Mouse (Mus musculus) hindbrain, embryonic 13.5 days (tissue): ENCODE measurements around the gene Crym. TPM values are rescaled to one million over a fixed set of nuclear protein-coding genes. Genes with fewer than 3 reads are reported as not detected.

Experiments used
- ATAC-seq: fragments of 200-750 bp; cut with Nextera tagmentation; 2 replicates; pipeline ENCODE4 v1.8.0; 2017; ENCODE audit warnings: moderate TSS enrichment; ENCODE audit not compliant: low FRiP score
- H3K27ac ChIP-seq: fragments of 300-500 bp; sonication (generic); 2 replicates; pipeline ENCODE4 v1.5.1; 2015; ENCODE audit warnings: inconsistent platforms, mild to moderate bottlenecking, moderate library complexity
- H3K27me3 ChIP-seq: fragments of 300-500 bp; sonication (generic); 2 replicates; pipeline ENCODE4 v1.6.1; 2015; ENCODE audit warnings: mild to moderate bottlenecking, inconsistent platforms
- H3K36me3 ChIP-seq: fragments of 300-500 bp; sonication (generic); 2 replicates; pipeline ENCODE4 v1.6.1; 2015; ENCODE audit warnings: mild to moderate bottlenecking, inconsistent platforms
- H3K4me1 ChIP-seq: fragments of 300-500 bp; sonication (generic); replicated peaks from 2 replicates; pipeline ENCODE4 v1.6.1; 2015; ENCODE audit warnings: inconsistent platforms
- H3K4me2 ChIP-seq: fragments of 300-500 bp; sonication (generic); 2 replicates; pipeline ENCODE4 v1.6.1; 2015; ENCODE audit warnings: inconsistent platforms, mild to moderate bottlenecking, moderate library complexity
- H3K4me3 ChIP-seq: fragments of 300-500 bp; sonication (generic); 2 replicates; pipeline ENCODE4 v1.5.1; 2015; ENCODE audit warnings: mild to moderate bottlenecking, inconsistent platforms
- H3K9ac ChIP-seq: fragments of 300-500 bp; sonication (generic); 2 replicates; pipeline ENCODE4 v1.6.1; 2015; ENCODE audit warnings: mild to moderate bottlenecking, inconsistent platforms
- H3K9me3 ChIP-seq: fragments of 300-500 bp; sonication (generic); 2 replicates; pipeline ENCODE4 v1.6.1; 2016; ENCODE audit warnings: inconsistent platforms
- WGBS: fragments of 180-500 bp; shearing (Covaris S2); methylation state at CpG from one replicate; pipeline ENCODE4 v1.1.7; 2015; 5-methylcytosine and 5-hydroxymethylcytosine counted together
- polyA plus RNA-seq: library from polyadenylated mRNA; unstranded; fragments of >200 nt; fragmentation: Nextera tagmentation; extraction: Ambion mirVana; gene quantifications from 2 replicates; pipeline ENCODE4 v1.2.1, GENCODE M21; 2015

The Crym gene
- polyA plus RNA-seq = 14.6 and 17.8 TPM in 2 replicates

DNA sequence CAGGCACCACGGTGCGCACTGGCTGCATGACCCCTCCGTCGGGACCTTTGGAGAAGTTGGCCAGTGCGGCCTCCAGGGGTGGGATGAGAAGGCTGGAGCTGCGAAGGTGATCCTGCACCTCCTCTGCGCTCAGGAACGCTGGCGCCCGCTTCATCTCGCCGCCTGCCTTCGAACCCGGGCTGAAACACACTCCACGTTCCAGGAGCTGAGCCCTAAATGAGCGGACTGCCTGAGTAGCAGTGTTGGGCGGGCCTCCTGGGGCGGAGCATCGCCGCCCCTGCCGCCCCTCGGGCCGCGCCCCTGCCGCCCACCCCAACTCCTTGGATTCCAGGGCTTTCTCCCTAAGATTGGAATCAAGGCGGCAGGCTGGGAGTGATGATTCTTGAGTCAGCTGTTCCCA is at the start of gene Crym:
Gene Crym, minus strand, starts transcription at position 341 of the 400 bp plus-strand sequence.
- Histone ChIP-seq H3K9me3 (no peaks in the 10 kb centered on the region), H3K27me3 (peaks cover 41% of the 10 kb centered on the region), H3K36me3 (no peaks in the 10 kb centered on the region), H3K4me1 (peaks cover 20% of the 10 kb centered on the region), H3K4me3 (peak within 1 kb of the TSS; percentile 34), H3K4me2 (peak within 1 kb of the TSS; percentile 58), H3K9ac (no peak within 1 kb of the TSS; the same call in 1 of the 2 replicates), H3K27ac (no peak within 1 kb of the TSS)
- WGBS = 4% methylated on average over 26 of the region's 26 CpGs
- ATAC-seq = no peak

GRCm38 (mm10) chr7:120241092-120241491 is 39.2 kb upstream of the Crym start:
- Histone ChIP-seq H3K27ac (no peak overlapping the region), H3K27me3 (no peaks in the 10 kb centered on the region), H3K36me3 (no peaks in the 10 kb centered on the region), H3K4me3 (no peak overlapping the region), H3K4me1 (no peaks in the 10 kb centered on the region), H3K9me3 (no peaks in the 10 kb centered on the region), H3K9ac (no peak overlapping the region), H3K4me2 (no peak overlapping the region)
- no peak for ATAC-seq

DNA sequence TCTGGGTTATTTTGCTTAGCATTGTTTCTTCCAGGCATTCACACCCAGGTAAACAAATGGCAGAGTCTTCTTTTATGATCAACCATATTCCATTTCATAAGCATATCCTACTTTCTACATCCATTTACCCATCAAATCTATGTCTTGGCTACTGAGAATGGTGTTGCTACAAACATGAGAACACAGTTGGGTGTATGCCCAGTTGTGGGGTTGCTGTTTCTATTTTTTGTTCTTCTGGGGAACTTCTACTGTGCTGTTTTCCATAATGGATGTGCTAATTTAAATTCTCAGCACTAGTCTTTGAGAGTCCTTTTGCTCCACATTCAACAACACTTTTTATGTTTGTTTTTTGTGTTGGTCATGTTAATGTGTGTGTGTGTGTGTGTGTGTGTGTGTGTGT is 26.6 kb upstream of the Crym start:
- H3K9ac ChIP-seq = no peak overlapping the region
- H3K27ac ChIP-seq = no peak overlapping the region
- H3K4me3 ChIP-seq = no peak overlapping the region
- H3K9me3 ChIP-seq = no peaks in the 10 kb centered on the region
- H3K27me3 ChIP-seq = no peaks in the 10 kb centered on the region
- H3K36me3 ChIP-seq = no peaks in the 10 kb centered on the region
- no peak for ATAC-seq
- no peak overlapping the region for H3K4me2 ChIP-seq
- H3K4me1 ChIP-seq = no peaks in the 10 kb centered on the region

DNA sequence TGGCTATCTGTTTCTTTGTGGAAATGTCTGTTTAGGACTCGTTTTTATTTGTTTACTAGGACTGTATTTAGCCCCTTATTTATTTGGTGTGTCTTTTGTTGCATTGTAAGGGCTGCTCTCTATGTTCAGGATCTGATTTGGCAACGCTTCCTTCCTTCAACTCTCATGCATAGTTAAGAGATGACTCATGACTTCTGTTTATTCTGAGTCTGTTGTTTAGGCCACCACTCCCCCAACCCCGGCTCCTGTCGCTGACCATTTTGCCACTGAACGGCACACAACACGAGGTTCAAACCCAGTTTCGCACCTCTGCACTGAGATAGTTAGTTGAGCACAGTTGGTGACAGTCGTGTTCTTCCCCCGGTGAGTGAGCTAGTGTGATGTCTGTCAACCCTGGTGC is 4.1 kb upstream of the Crym start:
- no peaks in the 10 kb centered on the region for H3K9me3 ChIP-seq
- H3K36me3 ChIP-seq = no peaks in the 10 kb centered on the region
- no peak overlapping the region for H3K9ac ChIP-seq
- no peak for ATAC-seq
- H3K27ac ChIP-seq = no peak overlapping the region
- 72% methylated on average over 9 of the region's 9 CpGs for WGBS
- H3K4me2 ChIP-seq = no peak overlapping the region
- no peak overlapping the region for H3K4me3 ChIP-seq
- H3K27me3 ChIP-seq = peaks cover 24% of the 10 kb centered on the region
- peaks cover 16% of the 10 kb centered on the region for H3K4me1 ChIP-seq

- H3K4me2 ChIP-seq = peak within 1 kb of the TSS; percentile 26
- ATAC-seq = peak; percentile 85
- WGBS = 5% methylated on average over 26 of the region's 26 CpGs
Measured at GRCm38 (mm10) chr7:120203789-120204188, 1.9 kb upstream of the Crym start, which contains the start of gene Abca14. Abca14 (plus strand) TSS chr7:120203961.

DNA sequence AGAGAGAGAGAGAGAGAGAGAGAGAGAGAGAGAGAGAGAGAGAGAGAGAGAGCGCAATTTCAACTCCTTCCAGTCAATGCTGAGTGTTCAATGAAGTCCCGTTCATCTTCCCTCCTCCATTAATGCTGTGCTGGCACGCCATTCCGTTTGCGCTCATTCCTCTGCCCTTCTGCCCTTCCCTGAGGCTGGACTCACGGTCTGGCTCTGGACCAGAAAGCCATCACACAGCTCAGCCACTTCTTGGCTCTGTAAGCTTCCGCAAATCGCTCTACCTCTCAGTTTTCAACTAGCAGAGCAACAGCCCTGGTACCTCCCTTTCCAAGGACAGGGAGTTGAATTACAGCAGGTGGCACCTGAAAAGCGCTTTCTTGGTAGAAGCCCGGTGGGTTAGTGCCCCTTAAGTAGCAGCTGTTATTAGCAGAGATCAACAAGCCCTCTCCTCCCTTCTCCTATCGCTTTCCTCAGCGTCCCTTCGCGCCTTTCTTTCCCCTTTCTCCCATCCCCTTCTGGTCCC is 623 bp downstream of the Crym start:
- H3K9me3 ChIP-seq = no peaks in the 10 kb centered on the region
- no peak for ATAC-seq
- H3K27me3 ChIP-seq = peaks cover 41% of the 10 kb centered on the region
- 8% methylated on average over 14 of the region's 14 CpGs for WGBS
- H3K27ac ChIP-seq = no peak overlapping the region
- H3K9ac ChIP-seq = no peak overlapping the region; the same call in 1 of the 2 replicates
- no peaks in the 10 kb centered on the region for H3K36me3 ChIP-seq
- H3K4me1 ChIP-seq = peaks cover 20% of the 10 kb centered on the region
- peak overlapping the region; percentile 34 for H3K4me3 ChIP-seq
- peak overlapping the region; percentile 58 for H3K4me2 ChIP-seq

More at GRCm38 (mm10) chr7:120203789-120204188, 1.9 kb upstream of the Crym start, which contains the start of gene Abca14:
- no peaks in the 10 kb centered on the region for H3K9me3 ChIP-seq
- no peak within 1 kb of the TSS for H3K4me3 ChIP-seq
- no peak within 1 kb of the TSS for H3K9ac ChIP-seq
- H3K4me1 ChIP-seq = peaks cover 20% of the 10 kb centered on the region
- no peak within 1 kb of the TSS for H3K27ac ChIP-seq
- no peaks in the 10 kb centered on the region for H3K36me3 ChIP-seq
- peaks cover 41% of the 10 kb centered on the region for H3K27me3 ChIP-seq

- H3K9me3 ChIP-seq = no peaks in the 10 kb centered on the region
- ATAC-seq = no peak
Measured at GRCm38 (mm10) chr7:120195207-120195606, 6.7 kb downstream of the Crym start.

GRCm38 (mm10) chr7:120192816-120193215 is 9.1 kb downstream of the Crym start:
- no peak for ATAC-seq
- no peaks in the 10 kb centered on the region for H3K9me3 ChIP-seq

More at GRCm38 (mm10) chr7:120195207-120195606, 6.7 kb downstream of the Crym start:
- H3K4me3 ChIP-seq = no peak overlapping the region
- no peaks in the 10 kb centered on the region for H3K36me3 ChIP-seq
- 62% methylated on average over 4 of the region's 4 CpGs for WGBS
- H3K27me3 ChIP-seq = peaks cover 10% of the 10 kb centered on the region
- H3K4me1 ChIP-seq = peaks cover 4% of the 10 kb centered on the region
- H3K27ac ChIP-seq = no peak overlapping the region
- H3K9ac ChIP-seq = no peak overlapping the region
- H3K4me2 ChIP-seq = no peak overlapping the region

GRCm38 (mm10) chr7:120192207-120192606 is 9.7 kb downstream of the Crym start:
- no peak overlapping the region for H3K9ac ChIP-seq
- peaks cover 10% of the 10 kb centered on the region for H3K4me1 ChIP-seq
- H3K9me3 ChIP-seq = no peaks in the 10 kb centered on the region
- 71% methylated on average over 3 of the region's 3 CpGs for WGBS
- H3K36me3 ChIP-seq = no peaks in the 10 kb centered on the region
- no peak overlapping the region for H3K27ac ChIP-seq
- H3K27me3 ChIP-seq = no peaks in the 10 kb centered on the region
- no peak for ATAC-seq
- H3K4me3 ChIP-seq = no peak overlapping the region
- no peak overlapping the region for H3K4me2 ChIP-seq

More at GRCm38 (mm10) chr7:120192816-120193215, 9.1 kb downstream of the Crym start:
- no peaks in the 10 kb centered on the region for H3K27me3 ChIP-seq
- no peaks in the 10 kb centered on the region for H3K36me3 ChIP-seq
- H3K4me1 ChIP-seq = peaks cover 10% of the 10 kb centered on the region
- no peak overlapping the region for H3K9ac ChIP-seq
- 79% methylated on average over 6 of the region's 6 CpGs for WGBS
- H3K27ac ChIP-seq = no peak overlapping the region
- H3K4me2 ChIP-seq = no peak overlapping the region
- H3K4me3 ChIP-seq = no peak overlapping the region

- Histone ChIP-seq H3K27me3 (no peaks in the 10 kb centered on the region), H3K9ac (no peak overlapping the region), H3K36me3 (no peaks in the 10 kb centered on the region), H3K9me3 (no peaks in the 10 kb centered on the region), H3K4me3 (no peak overlapping the region), H3K4me1 (peaks cover 9% of the 10 kb centered on the region), H3K27ac (no peak overlapping the region), H3K4me2 (no peak overlapping the region)
- WGBS = 58% methylated on average over 8 of the region's 8 CpGs
- no peak for ATAC-seq
Measured at GRCm38 (mm10) chr7:120190150-120190665, 11.7 kb downstream of the Crym start.

GRCm38 (mm10) chr7:120189369-120190149 is 12.4 kb downstream of the Crym start:
- H3K27me3 ChIP-seq = no peaks in the 10 kb centered on the region
- WGBS = 74% methylated on average over 8 of the region's 8 CpGs
- H3K9me3 ChIP-seq = no peaks in the 10 kb centered on the region
- no peak for ATAC-seq
- no peak overlapping the region for H3K4me3 ChIP-seq
- no peak overlapping the region for H3K27ac ChIP-seq
- no peak overlapping the region for H3K4me2 ChIP-seq
- no peaks in the 10 kb centered on the region for H3K36me3 ChIP-seq
- H3K4me1 ChIP-seq = peaks cover 8% of the 10 kb centered on the region
- H3K9ac ChIP-seq = no peak overlapping the region

GRCm38 (mm10) chr7:120188946-120189345 is 13.0 kb downstream of the Crym start:
- Histone ChIP-seq H3K4me2 (no peak overlapping the region), H3K4me1 (peaks cover 8% of the 10 kb centered on the region), H3K27me3 (no peaks in the 10 kb centered on the region), H3K36me3 (no peaks in the 10 kb centered on the region), H3K4me3 (no peak overlapping the region), H3K9ac (no peak overlapping the region), H3K9me3 (no peaks in the 10 kb centered on the region), H3K27ac (no peak overlapping the region)
- 91% methylated on average over 5 of the region's 5 CpGs for WGBS
- ATAC-seq = no peak
